Mouse (Mus musculus): ENCODE measurements at regions not wholly inside any gene's neighbourhood (a gene's known extent, or its start where the extent isn't known, plus 50 kb on each side); places are given as distances from the start of the nearest gene placed in this dataset.
A peak's percentile ranks its signal among the peaks of the same experiment; 100 is the strongest.
"Not testable (repeated sequence)": the region's sequence is repeated elsewhere in the genome, so short reads cannot be mapped to it uniquely, and the experiment has no call there.

- no peak for DNase-seq
Measured at GRCm38 (mm10) chr10:123800067-123800691, 536.4 kb downstream of the Fam19a2 start.

GRCm38 (mm10) chr10:123800692-123801528 is 537.1 kb downstream of the Fam19a2 start:
- no peak for DNase-seq

GRCm38 (mm10) chr10:123810882-123811281 is 547.1 kb downstream of the Fam19a2 start:
- DNase-seq, result no peak

- no peak for DNase-seq
Measured at GRCm38 (mm10) chr10:123813142-123813541, 549.3 kb downstream of the Fam19a2 start.

- DNase-seq, result peak; percentile 85
Measured at GRCm38 (mm10) chr10:123840061-123840751, 576.4 kb downstream of the Fam19a2 start.

GRCm38 (mm10) chr10:123842141-123842540 is 578.3 kb downstream of the Fam19a2 start:
- DNase-seq, result no peak

- no peak for DNase-seq
Measured at GRCm38 (mm10) chr10:123843604-123844003, 579.8 kb downstream of the Fam19a2 start.

GRCm38 (mm10) chr10:123846631-123847030 is 582.8 kb downstream of the Fam19a2 start:
- no peak for DNase-seq

- DNase-seq, result no peak
Measured at GRCm38 (mm10) chr10:123848564-123848963, 584.8 kb downstream of the Fam19a2 start.

- no peak for DNase-seq
Measured at GRCm38 (mm10) chr10:123875459-123875858, 611.7 kb downstream of the Fam19a2 start.

- DNase-seq, result no peak
Measured at GRCm38 (mm10) chr10:123875882-123876281, 612.1 kb downstream of the Fam19a2 start.

GRCm38 (mm10) chr10:123888681-123889172 is 624.9 kb downstream of the Fam19a2 start:
- no peak for DNase-seq

GRCm38 (mm10) chr10:123919054-123919453 is 655.3 kb downstream of the Fam19a2 start:
- DNase-seq, result no peak

GRCm38 (mm10) chr10:123929955-123930354 is 666.2 kb downstream of the Fam19a2 start:
- DNase-seq, result no peak

- not testable (repeated sequence) for DNase-seq
Measured at GRCm38 (mm10) chr10:123938732-123939131, 674.9 kb downstream of the Fam19a2 start.

All from right cerebral cortex, postnatal 4 days (tissue).